Mouse (Mus musculus): ENCODE measurements around the gene Smyd2.

- TF ChIP-seq CTCF (IDR thresholded peaks at IDR 0.05; ENCODE audit: low read depth) (no peak), EP300 (IDR thresholded peaks at IDR 0.05; ENCODE audit: low read depth) (no peak)
Observed at GRCm38 (mm10) chr1:189916422-189917125, 5.6 kb downstream of the Smyd2 start.
